Mouse (Mus musculus): ENCODE measurements at regions not wholly inside any gene's neighbourhood (a gene's known extent, or its start where the extent isn't known, plus 50 kb on each side); places are given as distances from the start of the nearest gene placed in this dataset.

DNA sequence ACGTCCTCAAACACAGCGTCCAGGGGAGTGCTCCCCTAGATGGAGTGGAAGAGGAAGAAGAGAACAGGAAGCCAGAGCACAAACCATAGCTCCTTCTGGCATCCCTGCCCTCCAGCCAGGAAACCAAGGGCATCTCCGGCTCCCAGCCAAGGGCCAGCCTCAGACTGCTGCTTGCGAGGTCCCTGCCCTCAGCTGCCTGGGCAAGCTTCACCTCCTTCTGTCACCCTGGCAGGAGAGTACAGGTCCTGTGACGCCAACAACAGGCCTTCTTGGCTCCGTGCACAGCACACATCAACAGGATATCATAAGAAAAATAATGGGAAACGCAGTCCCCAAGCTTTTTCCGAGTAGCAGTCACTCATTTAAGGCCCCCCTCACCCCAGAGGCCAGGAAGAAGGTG is 212.9 kb upstream of the Mocs1 start:
- no peak for DNase-seq (ENCODE audit: low spot score in 2 of 2)

DNA sequence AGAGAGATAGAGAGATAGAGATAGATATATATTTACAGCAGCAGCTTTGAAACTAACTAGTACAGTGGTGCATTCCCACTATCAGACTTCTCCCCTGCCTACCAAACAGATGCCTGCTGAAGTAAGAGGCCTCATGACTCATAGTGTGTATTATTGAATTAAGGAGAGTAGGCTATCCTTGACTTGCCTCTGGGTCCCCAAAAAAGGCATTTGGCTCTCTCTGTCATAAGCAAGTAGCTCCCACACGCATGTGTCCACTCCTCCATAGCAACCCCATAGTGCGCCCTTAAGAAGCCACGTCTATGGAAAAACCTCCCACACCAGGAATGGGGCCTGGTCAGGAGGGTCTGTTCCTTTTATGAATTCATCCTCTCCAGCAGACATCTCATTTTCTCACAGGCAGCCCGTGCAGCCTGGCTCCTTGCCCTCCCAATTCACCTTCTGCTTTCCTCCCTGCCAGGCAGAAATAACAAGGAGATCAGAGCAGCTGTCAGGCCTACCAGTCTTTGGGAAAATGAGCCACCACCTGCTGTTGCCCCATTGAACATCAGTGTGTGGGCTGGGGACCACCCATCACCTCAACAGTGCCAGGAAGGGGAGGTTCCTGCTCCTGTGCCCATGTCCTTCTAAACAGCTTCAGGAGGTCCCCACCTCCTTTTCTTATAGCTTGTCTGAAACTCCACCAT is 208.5 kb upstream of the Mocs1 start:
- DNase-seq (ENCODE audit: low spot score in 2 of 2), result peak; percentile 26 to 31

DNA sequence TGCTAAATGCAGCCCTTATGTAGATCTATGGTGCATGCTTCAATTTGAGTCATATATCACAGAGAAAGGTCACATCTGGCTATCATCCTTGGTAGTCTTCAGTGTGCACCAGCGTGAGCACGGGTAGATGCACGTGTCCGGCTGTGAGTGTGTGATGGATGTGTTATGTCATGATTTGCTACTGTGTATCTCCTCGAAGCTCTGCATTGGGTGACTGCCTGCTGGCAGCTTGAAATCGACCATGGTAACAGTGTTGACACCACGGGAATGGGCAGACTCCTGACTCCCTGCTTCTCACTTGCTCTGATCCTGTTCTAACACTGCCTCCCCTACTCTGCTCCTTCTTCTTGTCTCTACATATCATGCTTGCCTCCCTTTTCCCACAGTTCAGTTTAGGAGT is 204.9 kb upstream of the Mocs1 start:
- DNase-seq (ENCODE audit: low spot score in 2 of 2), result no peak

DNA sequence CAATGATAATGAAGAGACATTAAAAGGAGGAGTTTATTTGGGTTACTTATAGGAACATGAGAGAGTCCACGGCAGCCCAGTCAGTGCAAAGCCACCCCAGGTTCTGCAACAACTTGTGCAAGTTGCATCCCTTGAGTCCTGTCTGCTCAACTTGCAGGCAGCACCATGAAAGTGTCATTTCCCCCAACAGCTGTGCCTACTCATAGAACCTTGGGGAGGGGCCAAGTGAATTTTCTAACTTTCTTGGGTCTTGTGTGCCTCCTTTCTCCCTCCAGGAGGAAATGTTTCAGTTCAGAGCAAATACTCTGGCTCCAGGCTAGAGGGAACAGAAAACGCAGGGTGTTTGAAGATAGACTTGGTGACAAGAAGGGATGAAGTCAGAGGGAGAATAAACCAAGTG is 204.5 kb upstream of the Mocs1 start:
- DNase-seq (ENCODE audit: low spot score in 2 of 2), result no peak

DNA sequence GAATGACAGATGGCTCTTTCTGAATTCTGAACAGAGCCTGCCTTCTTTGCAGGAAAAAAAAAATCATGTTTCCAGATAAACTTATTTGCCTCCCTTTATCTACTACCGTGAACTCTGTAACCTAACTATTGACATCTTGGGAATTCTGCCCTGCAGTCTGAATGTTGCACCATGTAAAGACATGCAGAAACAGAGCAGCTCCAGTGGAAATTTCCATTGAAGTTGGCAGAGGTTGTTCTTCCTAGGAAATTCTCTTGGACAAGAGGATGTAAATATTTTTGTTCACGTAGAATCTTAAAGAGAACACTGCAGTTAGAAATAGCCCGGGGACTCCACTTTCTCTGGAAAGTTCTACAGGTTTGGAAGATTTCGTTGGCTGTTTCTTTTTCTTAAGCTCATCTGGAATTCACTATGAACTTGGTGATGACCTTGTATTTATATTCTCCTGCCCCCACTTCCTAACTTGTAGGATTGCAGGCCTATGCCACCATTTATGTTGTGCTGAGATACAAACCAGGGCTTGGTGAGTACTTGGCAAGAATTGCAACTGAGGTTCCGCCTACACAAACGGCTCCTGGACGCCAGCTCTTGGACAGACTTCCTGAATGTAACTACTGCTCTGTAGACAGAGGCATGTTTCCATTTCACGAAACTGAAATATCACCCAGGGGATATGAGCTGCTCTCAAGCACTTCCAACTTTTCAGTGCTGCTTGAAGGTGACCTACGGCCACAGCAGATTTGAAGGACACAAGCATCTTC is 202.7 kb upstream of the Mocs1 start:
- no peak for DNase-seq (ENCODE audit: low spot score in 2 of 2)

DNA sequence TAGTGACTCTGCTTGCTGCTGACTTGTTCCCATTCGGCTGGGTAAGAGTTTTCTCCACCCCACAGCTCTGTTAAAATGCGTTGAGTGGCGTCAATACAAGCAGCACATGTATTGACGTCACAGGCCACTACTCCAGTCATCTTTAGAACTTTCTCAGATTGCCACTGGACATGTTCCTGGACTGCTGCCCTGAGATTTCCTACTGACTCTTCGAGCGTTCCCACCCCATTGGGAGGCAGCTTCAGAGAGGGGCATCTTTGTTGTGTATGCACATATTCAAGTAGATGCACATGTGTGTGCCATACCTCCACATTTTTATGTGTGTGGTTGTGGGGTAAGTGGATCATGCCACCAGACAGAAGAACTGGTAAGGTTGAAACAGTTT is 202.2 kb upstream of the Mocs1 start:
- no peak for DNase-seq (ENCODE audit: low spot score in 2 of 2)

DNA sequence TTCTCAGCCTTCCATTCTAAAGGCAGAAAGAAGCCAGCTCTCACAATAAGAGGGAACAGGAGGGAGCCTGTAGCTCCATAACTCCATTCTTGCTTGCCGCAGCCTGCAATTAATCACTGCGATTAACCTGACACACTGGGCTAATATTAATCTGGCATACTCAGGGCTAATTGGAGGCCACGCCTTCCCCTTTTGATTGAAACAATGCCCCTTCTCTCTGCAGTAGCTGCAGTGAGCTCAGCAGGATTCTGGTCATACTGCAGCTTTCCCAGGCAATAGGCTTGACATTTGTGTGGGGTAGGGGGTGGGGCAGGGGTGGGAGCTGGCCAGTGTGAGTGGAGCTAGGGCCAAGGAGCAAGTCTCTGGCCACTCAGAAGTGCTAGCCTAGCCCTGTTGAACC is 196.9 kb upstream of the Mocs1 start:
- DNase-seq (ENCODE audit: low spot score in 2 of 2), result no peak

DNA sequence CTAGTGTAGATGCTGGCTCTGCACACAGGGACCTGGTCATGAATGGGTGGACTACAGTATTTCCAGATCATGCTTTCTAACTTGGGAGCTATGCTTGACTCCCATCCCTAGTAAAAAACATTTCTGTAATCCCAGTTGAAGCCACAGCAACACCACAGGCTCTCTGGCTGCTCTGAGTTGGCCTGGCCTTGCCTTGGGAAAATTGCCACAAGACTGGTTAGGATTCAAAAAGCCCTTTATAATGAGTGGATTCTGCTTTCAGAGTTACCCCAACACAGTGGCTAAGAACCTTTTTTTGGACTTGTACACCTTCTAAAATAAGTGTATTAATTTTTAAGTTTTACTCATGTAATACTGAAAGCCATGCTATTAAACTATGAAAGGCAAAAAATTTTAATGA is 188.1 kb upstream of the Mocs1 start:
- no peak for DNase-seq (ENCODE audit: low spot score in 2 of 2)

DNA sequence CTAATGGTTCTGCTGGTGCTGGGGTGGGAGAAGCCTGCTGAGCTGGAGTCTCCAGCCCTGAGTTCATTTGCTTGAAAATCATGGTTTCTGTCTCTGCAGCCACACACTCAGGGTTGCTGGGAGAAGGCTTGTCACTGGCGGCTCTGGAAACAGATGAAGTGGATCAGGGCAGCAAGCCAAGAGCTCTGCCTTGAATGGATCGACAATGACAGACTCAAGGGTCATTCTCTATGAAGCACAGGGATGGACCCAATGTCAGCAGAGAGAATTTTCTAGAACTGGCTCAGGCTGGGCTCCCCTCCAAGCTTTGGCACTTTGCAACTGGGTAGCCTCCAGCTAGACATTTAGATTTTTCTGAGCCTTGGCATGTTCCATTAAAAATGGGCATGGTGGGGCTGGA is 184.7 kb upstream of the Mocs1 start:
- DNase-seq (ENCODE audit: low spot score in 2 of 2), result peak; percentile 32 to 33

DNA sequence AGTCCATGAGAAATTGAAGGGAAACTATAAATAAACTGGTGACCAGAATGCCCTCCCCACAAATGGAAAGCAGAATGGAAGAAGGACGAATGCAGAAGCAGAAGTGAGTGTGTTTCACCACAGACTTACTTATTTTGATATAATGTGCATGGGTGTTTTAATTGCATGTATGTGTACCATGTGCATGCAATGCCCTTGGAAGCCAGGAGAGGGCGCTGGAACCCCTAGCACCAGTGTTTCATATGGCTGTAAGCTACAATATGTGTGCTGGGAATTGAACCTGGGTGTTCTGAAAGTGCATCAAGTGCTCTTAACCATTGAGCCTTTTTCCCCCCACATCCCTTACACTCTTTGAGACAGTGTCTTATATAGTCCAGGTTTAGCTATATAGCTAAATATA is 183.1 kb upstream of the Mocs1 start:
- DNase-seq (ENCODE audit: low spot score in 2 of 2), result no peak

DNA sequence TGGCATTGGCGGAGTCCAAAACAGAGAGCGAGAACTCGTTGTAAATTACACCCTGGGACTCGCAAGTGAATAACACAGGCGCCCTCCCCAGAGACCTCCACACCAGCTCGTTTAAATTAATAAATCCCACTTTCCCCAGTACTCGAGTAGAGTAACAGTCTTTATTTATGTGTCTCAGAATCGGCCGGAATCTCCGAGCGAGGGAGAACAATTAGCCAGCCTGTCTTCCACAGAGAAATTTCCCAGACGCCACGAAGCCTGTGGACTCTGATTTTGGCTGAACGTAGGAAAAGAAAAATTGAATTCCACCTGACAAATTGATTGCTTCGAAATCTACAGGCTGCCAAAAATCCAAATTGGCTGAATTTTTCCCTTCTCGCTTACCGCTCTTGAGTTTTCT is 180.9 kb upstream of the Mocs1 start:
- DNase-seq (ENCODE audit: low spot score in 2 of 2), result no peak

DNA sequence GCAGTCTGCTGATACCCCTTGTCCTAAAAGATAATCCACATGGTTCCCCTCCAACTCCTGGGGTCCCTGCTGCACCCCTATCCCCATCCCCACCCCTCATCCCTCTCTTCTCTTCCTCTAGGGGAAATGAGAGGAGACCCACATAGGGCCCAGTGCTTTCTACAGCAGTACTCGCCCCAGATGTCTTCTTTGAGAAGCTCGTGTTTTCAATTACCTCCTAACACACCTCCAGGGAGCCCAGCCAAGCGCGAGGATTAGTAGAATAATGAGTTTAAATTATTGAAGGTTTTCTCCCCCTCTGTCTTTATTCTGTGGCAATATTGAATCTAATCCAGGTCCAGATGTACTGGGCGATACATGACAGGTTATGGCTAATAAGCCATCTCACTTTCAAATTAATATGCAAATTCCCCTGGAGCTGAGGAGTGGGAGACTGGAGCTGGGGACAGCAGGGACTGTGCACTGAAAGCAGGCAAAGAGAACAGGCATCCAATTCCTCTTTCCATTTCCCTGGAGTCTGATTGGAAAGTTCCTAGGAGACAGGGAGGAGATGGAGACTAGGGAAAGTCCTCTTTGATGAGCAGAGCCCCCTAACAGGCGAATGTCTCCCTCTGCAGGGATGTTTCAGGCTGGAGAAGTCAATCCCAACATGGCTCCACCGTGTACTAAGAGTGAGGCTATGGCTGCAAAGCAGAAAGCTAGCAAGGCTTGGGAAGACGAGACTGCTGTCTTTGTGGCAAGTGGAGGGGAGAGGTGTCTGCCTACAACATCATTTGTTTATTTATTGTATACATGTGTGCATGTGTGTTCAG is 177.2 kb upstream of the Mocs1 start:
- no peak for DNase-seq (ENCODE audit: low spot score in 2 of 2)

DNA sequence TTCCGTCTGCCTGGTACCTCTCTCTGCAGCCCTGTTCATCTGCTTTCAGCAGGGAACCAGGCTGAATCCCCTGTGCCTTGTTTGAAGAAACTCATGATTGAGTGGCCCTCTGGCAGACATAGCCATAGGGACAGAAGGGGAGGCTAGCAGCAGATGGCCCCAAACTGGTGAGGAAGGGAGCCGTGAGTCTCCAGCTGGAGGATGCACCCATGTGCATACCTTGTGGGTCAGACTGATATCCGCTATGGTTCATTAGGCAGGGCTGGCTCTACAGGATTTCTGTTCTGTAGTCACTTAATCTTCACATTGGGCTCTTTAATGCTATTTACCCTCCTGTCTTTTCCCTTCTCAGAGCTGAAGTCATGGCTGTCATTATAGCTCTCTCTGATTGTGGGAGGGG is 175.9 kb upstream of the Mocs1 start:
- no peak for DNase-seq (ENCODE audit: low spot score in 2 of 2)

DNA sequence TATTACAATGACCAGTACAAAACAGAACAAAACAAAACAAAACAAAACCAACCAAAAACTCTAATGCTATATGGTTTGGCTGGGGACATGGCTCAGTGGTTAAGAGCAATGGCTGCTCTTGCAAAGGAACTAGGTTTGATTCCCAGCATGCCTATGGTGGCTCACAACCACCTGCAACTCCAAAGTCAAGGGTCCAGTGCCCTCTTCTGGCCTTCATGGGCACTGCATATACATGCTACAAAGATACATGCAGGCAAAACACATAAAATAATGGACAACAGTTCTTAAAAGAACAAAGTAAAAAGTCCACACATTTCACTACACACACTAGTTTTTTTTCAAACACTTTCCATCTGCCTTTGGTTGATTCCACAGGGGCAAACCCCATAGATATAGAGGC is 169.7 kb upstream of the Mocs1 start:
- no peak for DNase-seq (ENCODE audit: low spot score in 2 of 2)

DNA sequence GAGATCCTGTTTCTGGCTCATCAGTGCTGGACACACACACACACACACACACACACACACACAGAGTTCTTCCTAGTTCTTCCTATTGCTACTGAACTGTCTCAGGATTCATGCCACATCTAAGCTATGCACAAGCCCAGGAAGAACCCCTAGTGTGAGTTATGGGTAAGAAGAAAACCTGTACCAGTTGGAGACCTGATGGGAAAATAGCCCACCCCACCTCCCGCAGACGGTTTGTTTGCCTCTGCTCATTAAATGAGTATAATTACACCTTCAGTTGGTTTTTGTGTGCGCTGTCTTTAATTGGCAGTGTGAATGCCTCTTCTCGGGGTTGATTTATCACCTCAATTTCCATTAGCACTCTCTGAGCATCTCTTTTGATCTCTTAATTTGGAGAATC is 165.8 kb upstream of the Mocs1 start:
- DNase-seq (ENCODE audit: low spot score in 2 of 2), result no peak

DNA sequence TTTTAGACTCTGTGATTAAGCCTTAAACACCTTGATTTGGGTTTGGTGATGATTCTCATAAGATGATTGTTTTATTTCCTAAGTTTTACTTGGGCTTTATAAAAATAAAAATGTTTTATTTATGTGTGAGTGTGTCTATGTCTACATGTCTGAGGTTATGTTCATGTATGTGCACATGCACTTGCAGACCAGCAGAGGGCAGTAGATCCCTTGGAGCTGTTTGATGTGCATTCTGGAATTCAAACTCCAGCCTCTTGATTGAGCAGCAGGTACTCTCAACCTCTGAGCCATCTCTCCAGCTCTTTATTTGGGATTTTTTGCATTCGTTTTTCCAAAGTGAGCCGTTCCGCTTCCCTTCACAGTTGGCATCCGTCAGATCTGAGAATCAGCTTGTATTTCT is 161.8 kb upstream of the Mocs1 start:
- no peak for DNase-seq (ENCODE audit: low spot score in 2 of 2)

DNA sequence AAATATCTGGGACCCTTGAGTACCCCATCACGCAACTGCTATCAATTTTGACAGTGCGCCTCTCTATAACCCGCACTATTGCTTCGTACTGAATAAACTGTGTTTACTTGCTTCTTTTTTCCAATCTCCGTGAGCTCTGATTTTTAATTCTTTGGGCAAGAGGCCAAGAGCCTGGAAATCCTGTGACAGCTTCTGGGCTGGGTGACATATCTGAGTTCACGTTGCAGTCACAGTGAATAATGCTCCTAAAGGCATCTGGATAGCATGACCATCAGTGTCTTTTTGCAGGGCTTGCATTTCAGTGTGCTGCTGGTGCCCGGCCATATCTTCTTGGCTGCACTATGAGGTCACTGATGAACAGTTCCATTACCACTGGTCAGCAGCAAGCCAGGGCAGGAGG is 158.2 kb upstream of the Mocs1 start:
- DNase-seq (ENCODE audit: low spot score in 2 of 2), result no peak

DNA sequence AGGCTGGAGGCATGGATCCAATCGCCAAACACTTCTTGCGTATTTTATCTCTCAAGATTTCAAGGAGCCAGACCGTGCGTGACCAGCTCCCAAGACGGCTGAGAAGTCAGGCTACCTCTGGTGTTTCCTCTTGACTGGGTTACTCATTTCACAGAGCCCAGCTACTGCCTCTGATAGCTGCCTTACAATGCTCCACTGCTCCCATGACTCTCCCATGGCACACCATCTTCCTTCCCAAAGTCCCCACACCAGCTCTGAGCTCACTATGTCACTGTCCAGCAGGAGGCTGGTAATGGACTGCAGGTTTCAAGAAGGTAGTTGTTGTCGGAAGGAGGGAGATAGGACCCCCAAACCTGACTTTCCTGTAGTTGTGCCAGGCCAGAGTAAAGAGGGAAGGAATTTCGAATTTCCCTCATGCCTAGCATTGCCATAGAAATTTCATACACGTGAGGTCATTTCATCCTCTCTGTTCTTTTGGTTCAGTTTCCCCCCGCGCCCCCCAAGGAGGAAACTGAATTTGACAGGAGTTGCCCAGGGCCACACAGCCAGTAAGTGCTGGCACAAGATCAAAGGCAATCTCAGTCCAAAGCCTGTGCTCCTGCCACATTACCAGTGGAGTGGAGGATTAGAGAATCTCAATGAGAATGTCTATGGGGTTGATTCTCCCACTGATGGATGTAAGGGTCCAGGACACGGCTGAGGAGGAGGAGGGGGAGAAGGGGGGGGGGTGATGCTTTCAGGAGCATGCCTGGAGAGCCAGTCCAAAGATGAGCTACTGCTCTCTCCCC is 155.3 kb upstream of the Mocs1 start:
- no peak for DNase-seq (ENCODE audit: low spot score in 2 of 2)

DNA sequence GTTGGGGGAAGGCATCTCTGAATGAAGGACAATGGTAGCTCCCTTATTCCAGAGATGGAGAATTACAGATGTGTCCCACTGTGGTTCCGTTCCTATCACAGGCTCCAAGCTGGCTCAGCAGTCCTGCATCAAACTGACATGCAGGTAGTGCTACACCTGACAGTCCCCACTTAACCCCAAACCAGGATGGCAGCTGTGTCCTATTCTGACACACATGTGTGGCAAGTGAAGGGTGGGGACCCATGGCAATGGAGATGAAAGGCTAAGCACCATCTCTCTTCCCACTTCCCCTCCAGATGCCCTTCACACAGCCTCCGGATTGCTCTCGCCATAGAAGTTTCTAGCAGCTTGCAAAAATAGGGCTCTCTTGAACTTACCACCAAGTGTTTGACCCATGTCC is 153.2 kb upstream of the Mocs1 start:
- no peak for DNase-seq (ENCODE audit: low spot score in 2 of 2)

DNA sequence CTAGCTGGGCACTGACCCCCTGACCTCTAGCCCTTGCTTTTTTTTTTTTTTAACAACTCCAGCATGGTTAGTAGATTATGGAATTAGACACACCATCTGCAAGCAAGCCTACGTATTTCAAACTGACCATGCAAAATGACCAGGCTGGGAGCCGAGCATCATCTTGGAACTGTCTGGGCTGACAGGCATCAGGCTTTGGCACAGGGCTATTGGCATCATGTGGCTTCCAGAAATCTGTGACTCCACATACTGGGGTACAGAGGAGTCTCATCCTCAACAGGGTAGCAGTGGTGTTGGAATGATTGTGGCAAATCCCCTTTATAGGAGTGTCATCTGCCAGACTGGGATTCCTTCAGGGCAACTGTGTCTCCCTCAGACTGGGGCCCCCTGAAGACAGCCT is 152.7 kb upstream of the Mocs1 start:
- no peak for DNase-seq (ENCODE audit: low spot score in 2 of 2)

DNA sequence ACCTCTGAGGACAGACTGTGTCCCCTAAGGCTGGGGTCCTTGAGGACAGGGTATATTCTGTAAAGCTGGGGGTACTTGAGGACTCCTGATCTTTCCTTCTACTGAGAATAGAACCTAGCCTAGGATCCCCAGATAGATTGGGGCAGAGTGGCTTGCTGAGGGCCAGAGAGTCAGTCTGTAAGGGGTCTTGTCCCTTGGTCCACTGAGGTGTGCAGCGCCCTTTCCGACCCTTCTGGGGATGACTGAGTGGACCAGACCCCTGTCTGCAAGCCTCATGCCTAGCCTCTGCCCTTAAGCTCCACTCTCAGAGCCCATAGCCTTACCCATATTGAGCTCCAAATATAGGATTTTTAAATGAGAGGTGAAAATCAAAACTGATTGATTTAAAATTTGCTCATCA is 152.2 kb upstream of the Mocs1 start:
- no peak for DNase-seq (ENCODE audit: low spot score in 2 of 2)

DNA sequence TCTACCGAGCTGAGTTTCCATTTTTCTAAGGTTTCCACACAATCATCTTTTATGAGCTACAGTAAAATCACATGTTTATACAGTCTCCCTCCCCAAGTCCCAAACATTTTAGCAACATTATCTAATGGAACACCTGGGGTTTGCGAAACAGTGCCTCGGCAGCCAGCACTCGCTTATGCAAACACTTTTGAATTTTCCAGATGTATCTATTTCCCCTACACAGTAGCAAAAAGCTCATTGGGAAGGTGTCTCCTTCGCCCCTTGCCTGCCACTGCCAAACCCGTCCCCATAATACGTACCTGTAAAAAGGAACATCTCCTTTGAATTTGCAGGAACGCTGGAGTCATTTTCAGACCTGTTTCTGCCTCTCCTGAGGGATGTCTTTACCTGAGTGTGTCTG is 149.6 kb upstream of the Mocs1 start:
- DNase-seq (ENCODE audit: low spot score in 2 of 2), result no peak
